Mouse (Mus musculus) C2C12 (cell line): ENCODE results near the gene Elof1. TPM values are rescaled to one million over a fixed set of nuclear protein-coding genes. Genes with fewer than 3 reads are reported as not detected.

Experiments used
- H3K27me3 ChIP-seq: one replicate; pipeline ENCODE4 v1.6.1; 2011; ENCODE audit not compliant: control insufficient read depth, insufficient read depth, insufficient read length
- H3K36me3 ChIP-seq: one replicate; pipeline ENCODE4 v1.6.1; 2011; ENCODE audit not compliant: control insufficient read depth, insufficient read depth
- H3K4me3 ChIP-seq: one replicate; pipeline ENCODE4 v1.5.1; 2011; ENCODE audit warnings: mild to moderate bottlenecking, control low read depth; ENCODE audit not compliant: poor library complexity, insufficient read depth, severe bottlenecking
- H3K79me2 ChIP-seq: one replicate; pipeline ENCODE4 v1.6.1; 2011; ENCODE audit not compliant: control insufficient read depth, insufficient read depth
- H3K79me3 ChIP-seq: one replicate; pipeline ENCODE4 v1.6.1; 2011; ENCODE audit warnings: low read depth, control low read depth
- H3ac ChIP-seq: one replicate; pipeline ENCODE3; 2011; ENCODE audit warnings: low read depth; ENCODE audit not compliant: control insufficient read depth, insufficient read length
- CEBPB ChIP-seq: IDR thresholded peaks from one replicate; pipeline ENCODE4 v1.6.1; 2011; ENCODE audit warnings: low read depth, mild to moderate bottlenecking, control low read depth, moderate library complexity
- CTCF ChIP-seq: IDR thresholded peaks from one replicate; pipeline ENCODE4 v1.5.1; 2011; ENCODE audit not compliant: control insufficient read depth, insufficient read depth, insufficient read length
- FOSL1 ChIP-seq: IDR thresholded peaks from one replicate; pipeline ENCODE4 v1.8.0; 2011; ENCODE audit warnings: mild to moderate bottlenecking, low read length; ENCODE audit not compliant: poor library complexity, insufficient read depth, severe bottlenecking
- MAX ChIP-seq: IDR thresholded peaks from one replicate; pipeline ENCODE4 v1.6.1; 2011; ENCODE audit warnings: mild to moderate bottlenecking, control low read depth
- MYOD1 ChIP-seq: IDR thresholded peaks from one replicate; pipeline ENCODE4 v1.6.1; 2011; ENCODE audit warnings: low read depth; ENCODE audit not compliant: control insufficient read depth, insufficient read length
- MYOG ChIP-seq: IDR thresholded peaks from one replicate; pipeline ENCODE4 v1.6.1; 2011; ENCODE audit not compliant: control insufficient read depth, insufficient read length; ENCODE audit errors: extremely low read depth
- USF1 ChIP-seq: IDR thresholded peaks from one replicate; pipeline ENCODE4 v1.6.1; 2011; ENCODE audit warnings: low read depth, mild to moderate bottlenecking, control low read depth, moderate library complexity
- polyA plus RNA-seq: library from polyadenylated mRNA; unstranded; fragments of >200 nt; fragmentation: generic; extraction: Trizol; gene quantifications from one replicate; pipeline ENCODE4 v1.2.1, GENCODE M21; 2012; ENCODE audit warnings: missing spikeins

Gene Elof1
- polyA plus RNA-seq, 1 experiment, result 183 TPM

GRCm38 (mm10) chr9:22116086-22116485, 886 bp downstream of the Elof1 start:
- peaks cover 30% of the 10 kb centered on the region for H3K79me2 ChIP-seq
- H3K79me3 ChIP-seq, result peaks cover 16% of the 10 kb centered on the region
- H3ac ChIP-seq, result peak overlapping the region; percentile 72
- H3K4me3 ChIP-seq, result peak overlapping the region; percentile 61
- no peaks in the 10 kb centered on the region for H3K27me3 ChIP-seq
- no peak for TF ChIP-seq MAX
- no peak for TF ChIP-seq CEBPB
- no peak for TF ChIP-seq FOSL1
- TF ChIP-seq CTCF, result no peak
- no peak for TF ChIP-seq MYOG
- no peak for TF ChIP-seq MYOD1
- H3K36me3 ChIP-seq, result peaks cover 15% of the 10 kb centered on the region

DNA sequence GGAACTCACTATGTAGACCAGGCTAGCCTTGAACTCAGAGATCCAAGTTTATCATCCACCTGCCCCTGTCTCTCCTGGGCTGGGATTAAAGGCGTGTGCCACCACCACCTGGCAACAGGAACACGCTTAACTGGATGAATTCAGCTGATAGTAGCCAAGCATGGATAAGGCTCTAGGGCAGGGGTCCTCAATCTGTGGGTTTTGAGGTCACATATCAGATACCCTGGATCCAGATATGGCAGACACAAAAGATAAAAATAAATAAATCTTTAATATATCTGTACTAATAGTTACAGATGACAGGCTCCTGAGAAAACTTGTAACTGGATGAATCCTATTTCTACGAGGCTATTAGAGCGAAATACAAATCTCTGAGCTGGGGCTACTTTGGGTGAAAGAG, 1.3 kb downstream of the Elof1 start:
- Histone ChIP-seq H3K4me3 (no peak overlapping the region), H3ac (no peak overlapping the region), H3K79me3 (peaks cover 16% of the 10 kb centered on the region), H3K36me3 (peaks cover 15% of the 10 kb centered on the region), H3K79me2 (peaks cover 30% of the 10 kb centered on the region), H3K27me3 (no peaks in the 10 kb centered on the region)
- no peak for TF ChIP-seq CTCF
- TF ChIP-seq MYOD1, result no peak
- no peak for TF ChIP-seq FOSL1
- no peak for TF ChIP-seq MAX
- TF ChIP-seq CEBPB, result no peak
- no peak for TF ChIP-seq MYOG
- no peak for TF ChIP-seq USF1

DNA sequence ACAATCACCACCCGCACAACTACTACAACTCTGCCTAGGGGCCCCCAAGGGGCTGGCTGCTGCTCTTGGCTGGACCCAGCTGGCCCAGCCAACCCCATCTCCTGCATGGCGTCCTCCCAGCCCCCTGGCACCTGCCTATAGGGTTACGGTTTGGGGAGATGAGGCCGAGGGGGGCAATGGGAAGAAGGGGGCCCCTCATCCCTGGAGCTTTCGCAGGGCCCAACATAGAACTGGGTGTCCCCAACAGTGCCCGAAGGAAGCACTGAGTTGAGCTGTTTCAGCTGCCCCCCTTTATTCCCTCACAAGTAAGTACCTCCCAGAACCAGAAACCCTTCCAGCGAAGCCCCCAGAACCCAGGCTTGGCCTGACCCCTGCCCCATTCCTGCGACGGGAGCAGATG, 8.8 kb downstream of the Elof1 start:
- H3K27me3 ChIP-seq, result no peaks in the 10 kb centered on the region
- H3ac ChIP-seq, result no peak overlapping the region
- no peaks in the 10 kb centered on the region for H3K79me3 ChIP-seq
- H3K4me3 ChIP-seq, result no peak overlapping the region
- H3K79me2 ChIP-seq, result no peaks in the 10 kb centered on the region
- H3K36me3 ChIP-seq, result peaks cover 12% of the 10 kb centered on the region
- no peak for TF ChIP-seq CEBPB
- TF ChIP-seq MYOD1, result no peak
- TF ChIP-seq MYOG, result no peak
- TF ChIP-seq CTCF, result no peak

DNA sequence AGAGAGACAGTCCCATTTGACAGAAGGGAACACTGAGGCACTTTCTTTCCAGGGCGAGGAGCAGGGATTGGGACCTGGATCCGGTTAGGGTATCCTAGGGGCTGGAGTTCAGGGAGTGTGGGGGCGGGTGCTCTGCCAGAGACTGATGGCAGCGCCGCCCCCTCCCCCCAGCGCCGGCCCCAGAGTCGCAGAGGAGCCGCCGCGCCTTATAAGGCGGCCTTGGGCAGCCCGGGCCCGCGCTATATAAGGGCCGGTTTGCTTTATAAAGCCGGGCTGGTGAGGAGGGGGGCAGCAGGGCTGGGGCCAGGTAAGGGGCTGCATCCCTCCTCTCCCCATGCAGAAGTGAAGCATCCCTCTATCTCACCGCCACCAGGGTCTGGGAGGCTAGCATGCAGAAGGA, 17.1 kb downstream of the Elof1 start:
- no peak for TF ChIP-seq MYOG
- TF ChIP-seq USF1, result no peak
- TF ChIP-seq CEBPB, result no peak
- TF ChIP-seq CTCF, result no peak
- TF ChIP-seq MYOD1, result no peak
- TF ChIP-seq MAX, result no peak
- TF ChIP-seq FOSL1, result no peak
- Histone ChIP-seq H3K27me3 (no peaks in the 10 kb centered on the region), H3K79me2 (no peaks in the 10 kb centered on the region), H3K36me3 (no peaks in the 10 kb centered on the region), H3ac (peak overlapping the region; percentile 62), H3K4me3 (no peak overlapping the region), H3K79me3 (no peaks in the 10 kb centered on the region)

DNA sequence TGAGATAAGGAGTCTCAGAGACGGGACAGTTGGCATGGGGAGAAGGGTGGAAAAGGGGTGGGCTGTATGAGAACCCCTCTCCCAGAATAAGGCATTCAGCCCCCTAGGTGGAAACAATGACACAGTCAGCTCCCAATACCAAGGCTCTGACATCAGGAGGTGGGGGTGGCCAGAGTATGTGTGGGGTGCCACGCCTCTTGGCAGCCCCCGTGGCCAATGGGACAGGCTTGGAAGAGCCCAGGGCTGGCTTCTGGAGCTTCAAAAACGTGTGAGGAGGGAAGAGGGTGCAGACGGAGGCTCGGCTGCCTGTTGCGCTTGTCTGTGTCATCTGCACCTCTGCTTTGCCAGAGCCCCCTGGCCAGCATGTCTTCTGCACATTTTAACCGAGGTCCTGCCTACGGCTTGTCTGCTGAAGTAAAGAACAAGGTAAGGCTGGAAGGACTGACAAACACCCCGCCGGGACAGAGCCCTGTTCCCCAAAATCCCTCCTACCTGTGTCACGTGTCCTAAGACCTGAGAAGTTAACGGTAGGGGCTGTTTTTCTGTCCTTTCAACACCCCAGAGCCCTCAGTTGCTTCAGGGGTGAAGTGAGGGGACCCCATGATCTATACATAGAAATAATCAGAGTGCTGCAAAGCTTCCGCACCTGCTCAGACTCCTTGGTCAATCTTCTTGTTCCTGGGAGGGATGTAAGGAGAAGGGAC, 17.8 kb downstream of the Elof1 start, which contains the start of gene Cnn1:
Gene Cnn1, plus strand, starts transcription at position 224 of the 704 bp plus-strand sequence.
- no peaks in the 10 kb centered on the region for H3K27me3 ChIP-seq
- peak within 1 kb of the TSS; percentile 62 for H3ac ChIP-seq
- H3K4me3 ChIP-seq, result no peak within 1 kb of the TSS
- H3K79me3 ChIP-seq, result no peaks in the 10 kb centered on the region
- no peaks in the 10 kb centered on the region for H3K79me2 ChIP-seq
- TF ChIP-seq MYOG, result no peak
- peak; percentile 53 for TF ChIP-seq USF1
- H3K36me3 ChIP-seq, result no peaks in the 10 kb centered on the region

- H3ac ChIP-seq, result peak overlapping the region; percentile 57
- TF ChIP-seq CEBPB, result no peak
- peak; percentile 78 for TF ChIP-seq CTCF
- no peaks in the 10 kb centered on the region for H3K36me3 ChIP-seq
- no peaks in the 10 kb centered on the region for H3K79me3 ChIP-seq
- H3K27me3 ChIP-seq, result no peaks in the 10 kb centered on the region
- H3K79me2 ChIP-seq, result no peaks in the 10 kb centered on the region
- no peak overlapping the region for H3K4me3 ChIP-seq
Measured at GRCm38 (mm10) chr9:22095854-22096307, 21.1 kb downstream of the Elof1 start.
